Mouse (Mus musculus) cerebral cortex, adult 2 months (tissue): ENCODE data around the gene Rin2.

Experiments used
- WGBS: fragments of 180-500 bp; shearing (Covaris S2); methylation state at CpG from one replicate; pipeline ENCODE4 v1.1.7; 2018; 5-methylcytosine and 5-hydroxymethylcytosine counted together

Rin2 gene

DNA sequence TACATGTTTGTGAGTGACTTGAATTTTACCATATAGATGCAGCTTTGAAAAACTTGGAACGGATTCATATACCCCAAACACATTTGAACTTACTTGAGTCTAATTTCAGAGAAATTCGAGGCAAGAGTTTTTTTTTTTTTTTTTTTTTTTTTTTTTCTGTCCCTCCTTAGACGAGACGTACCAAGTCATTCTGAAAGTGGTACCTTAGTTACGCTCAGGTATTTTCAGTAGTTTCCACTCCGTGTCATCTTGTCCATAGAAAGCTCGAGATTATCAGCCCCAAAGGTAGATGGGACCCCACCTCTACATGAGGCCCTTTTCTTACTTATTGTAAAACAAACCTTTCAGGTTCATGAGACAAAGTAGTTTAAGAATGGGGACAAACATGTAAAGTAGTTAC is 55.9 kb downstream of the Rin2 start:
- 88% methylated on average over 7 of the region's 7 CpGs for WGBS

DNA sequence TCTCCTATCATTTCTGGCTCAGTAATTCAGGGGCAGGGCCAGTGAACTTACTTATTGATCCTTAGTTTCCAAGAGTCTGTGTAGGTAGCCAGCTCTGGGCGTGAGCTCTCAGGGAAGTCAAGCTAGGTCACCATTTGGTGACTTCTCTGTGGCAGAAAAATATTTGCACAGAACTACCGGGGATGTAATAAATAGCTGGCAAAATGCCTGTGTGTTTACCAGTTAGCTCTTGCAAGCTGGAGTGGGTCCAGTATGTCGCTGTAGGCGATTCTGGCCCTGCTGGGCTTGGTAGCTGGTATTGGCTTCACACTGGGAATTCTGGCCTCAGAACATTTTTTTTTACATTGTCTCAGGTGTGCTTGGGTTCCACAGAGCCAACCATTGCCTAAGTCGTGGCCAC is 60.1 kb downstream of the Rin2 start:
- 80% methylated on average over 5 of the region's 5 CpGs for WGBS

DNA sequence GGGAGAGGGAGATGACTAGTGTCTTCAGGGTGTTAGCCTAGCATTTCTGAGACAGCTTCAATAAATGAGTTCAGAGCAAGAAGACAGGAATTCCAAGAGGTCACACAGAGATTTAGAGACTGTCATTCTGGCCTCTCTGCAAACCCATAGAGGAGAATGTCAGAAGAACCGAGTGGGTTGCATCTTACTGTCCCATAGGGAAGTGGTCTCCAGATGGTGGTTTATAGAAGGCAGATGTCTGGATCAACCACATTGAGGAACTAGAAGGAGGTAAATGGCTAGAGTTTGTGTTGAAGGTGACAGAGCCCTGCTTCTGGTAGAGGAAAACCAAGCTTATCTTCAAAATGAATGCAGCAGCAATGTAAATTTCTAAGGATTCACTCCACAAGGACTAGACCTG is 61.5 kb downstream of the Rin2 start:
- 84% methylated on average over 1 of the region's 1 CpGs for WGBS

DNA sequence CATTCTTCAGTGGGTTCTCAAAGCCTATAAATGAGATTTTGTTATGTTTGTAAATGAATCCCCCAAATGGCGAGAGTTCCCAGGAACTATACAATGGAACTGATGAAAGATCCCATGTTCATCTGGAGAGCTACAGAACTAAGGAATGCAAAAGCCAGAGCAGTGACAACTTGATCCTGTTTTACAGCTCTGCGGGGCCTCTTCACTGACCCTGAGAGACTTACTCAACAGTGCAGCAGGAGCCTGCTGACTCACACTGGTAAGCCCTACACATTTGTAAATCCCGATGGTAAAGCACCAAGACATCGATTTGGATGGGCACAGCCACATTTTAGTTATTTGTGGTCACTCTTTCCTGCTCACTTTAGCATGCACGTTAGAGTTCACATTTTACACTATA is 62.2 kb downstream of the Rin2 start:
- 61% methylated on average over 5 of the region's 5 CpGs for WGBS

DNA sequence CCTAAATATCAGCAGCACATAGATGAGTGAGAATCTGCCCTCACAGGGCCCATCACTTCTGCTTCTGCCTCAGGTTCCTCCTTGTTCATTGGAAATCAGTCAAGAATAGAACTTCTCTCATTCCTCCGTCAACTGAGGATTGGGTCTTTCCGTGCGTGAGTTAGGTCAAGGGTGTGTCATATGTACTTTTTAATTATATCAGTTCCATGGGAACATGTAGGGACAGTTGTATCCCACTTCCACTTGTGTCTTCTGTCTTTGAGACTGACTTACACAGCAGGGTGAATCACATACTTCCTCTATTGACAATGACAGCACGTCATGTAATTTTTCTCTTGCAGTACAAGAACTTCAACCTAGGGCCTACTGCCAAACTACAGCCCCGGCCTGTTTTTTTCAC is 65.7 kb downstream of the Rin2 start:
- WGBS = 92% methylated on average over 5 of the region's 5 CpGs

DNA sequence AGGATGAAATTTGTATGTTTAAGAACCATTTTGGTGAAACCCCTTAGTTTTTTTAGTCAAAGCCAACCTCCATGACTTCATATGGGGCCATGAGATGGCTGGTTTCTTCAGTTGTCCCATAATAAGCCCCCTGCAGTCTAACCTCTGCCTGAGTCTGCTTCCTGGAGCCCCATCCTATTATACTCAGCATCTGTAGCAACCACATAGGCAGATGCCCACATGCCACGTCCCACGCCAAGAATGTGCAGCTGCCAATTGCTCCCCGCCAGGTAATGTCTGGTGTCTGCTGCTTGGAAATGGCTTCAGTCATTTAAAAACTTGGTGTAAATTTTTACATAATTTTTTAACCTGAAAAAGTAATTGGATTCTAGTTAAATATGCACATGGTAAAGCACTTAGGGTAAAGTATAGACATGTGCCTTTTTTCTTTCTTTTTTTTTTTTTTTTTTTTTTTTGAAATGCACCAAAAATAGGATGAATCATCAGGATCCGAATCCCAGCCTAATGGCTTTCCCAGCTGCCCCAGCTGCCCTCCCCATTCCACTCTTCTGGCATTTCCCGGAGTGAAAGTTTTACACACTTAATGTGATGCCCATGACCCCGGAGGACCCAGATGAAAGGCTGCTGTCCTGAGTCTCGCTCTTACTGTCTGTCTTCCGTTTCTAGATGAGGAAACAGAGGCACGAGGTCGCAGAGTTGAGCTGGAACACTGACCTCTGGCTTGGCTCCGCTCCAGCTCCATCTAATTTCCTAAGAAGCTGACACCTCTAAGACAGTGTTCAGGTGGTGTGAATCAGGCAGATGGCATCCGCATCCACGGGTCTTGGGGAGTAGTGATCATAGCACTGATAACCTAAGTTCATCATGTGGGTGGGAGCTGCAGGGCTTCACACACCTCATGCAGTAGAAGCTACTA is 68.0 kb downstream of the Rin2 start:
- whole genome bisulfite sequencing = 88% methylated on average over 13 of the region's 13 CpGs

DNA sequence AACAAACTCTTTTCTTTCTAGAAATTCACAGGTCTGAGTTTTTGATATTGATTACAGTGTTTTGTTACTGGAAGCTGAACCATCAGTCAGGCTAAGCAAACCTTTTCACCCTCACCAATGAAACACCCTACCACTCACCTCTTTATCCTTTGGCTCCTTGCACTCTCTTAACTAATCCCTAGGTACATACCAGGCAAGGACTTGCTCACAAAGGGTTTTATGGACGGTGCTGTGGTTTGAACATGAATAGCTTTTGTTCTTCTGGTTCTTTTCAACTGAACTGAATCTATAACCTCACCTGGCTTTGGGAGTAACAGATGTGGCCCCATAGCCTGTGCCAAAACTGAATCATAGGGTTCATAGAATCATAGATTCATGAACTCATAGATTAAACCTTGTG is 71.4 kb downstream of the Rin2 start:
- 76% methylated on average over 1 of the region's 1 CpGs for WGBS

DNA sequence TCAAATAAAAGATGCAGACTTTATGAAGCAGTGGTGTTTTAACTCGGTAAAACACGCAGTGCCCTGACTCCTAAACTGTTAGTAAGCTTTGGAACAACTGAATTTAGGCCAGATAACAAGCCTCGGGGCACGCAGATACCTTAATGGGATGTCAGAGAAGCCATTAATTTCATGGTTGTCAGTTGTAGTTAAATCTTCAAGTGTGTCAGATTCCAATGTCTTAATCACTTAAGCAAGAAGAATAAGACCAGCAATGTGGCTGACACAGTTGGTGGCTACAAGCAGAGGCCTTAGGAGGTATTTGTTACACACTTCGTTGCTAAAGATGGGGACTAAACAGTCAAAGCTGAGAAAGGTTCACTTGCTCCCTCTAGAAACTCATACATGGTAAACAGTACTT is 74.6 kb downstream of the Rin2 start:
- WGBS = 89% methylated on average over 5 of the region's 5 CpGs

DNA sequence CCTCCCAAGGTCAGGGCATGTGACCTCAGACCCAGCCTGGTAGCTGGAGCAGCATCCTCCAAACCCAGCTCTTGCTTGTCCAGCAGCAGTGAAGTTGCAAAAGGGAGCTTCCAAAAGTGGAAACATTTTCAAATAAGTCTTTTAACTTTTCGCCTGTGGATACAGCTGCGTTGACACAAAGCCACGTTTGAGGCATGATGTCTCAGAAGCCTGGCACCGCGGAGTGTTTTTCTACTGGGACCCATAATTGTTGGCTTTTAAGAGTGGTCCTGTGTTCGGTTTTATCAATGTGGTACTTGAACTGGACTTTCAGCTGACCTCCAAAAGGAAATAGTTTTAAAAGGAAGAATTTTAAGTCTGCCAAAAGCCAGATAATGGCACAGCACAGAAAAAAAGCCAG is 77.6 kb downstream of the Rin2 start:
- 70% methylated on average over 6 of the region's 6 CpGs for WGBS

DNA sequence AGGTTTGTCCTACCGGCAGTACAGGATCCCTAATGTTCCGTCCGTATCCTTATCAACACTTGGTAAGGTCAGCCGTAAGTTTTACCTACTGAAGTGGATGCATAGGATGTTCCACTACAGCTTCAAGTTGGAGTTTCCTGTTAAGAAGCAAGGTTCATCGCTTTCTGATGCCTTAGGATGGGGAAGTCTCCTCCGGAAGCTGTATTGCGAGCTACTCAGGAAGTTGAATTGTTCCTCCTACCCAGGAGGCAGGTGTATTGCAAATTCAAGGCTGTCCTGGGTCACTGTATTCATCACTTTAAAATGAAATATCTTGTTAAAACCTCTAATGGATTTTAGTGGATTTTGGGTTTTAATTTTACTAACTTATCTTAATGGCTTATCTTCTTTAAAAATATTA is 79.0 kb downstream of the Rin2 start:
- WGBS = 77% methylated on average over 7 of the region's 7 CpGs

DNA sequence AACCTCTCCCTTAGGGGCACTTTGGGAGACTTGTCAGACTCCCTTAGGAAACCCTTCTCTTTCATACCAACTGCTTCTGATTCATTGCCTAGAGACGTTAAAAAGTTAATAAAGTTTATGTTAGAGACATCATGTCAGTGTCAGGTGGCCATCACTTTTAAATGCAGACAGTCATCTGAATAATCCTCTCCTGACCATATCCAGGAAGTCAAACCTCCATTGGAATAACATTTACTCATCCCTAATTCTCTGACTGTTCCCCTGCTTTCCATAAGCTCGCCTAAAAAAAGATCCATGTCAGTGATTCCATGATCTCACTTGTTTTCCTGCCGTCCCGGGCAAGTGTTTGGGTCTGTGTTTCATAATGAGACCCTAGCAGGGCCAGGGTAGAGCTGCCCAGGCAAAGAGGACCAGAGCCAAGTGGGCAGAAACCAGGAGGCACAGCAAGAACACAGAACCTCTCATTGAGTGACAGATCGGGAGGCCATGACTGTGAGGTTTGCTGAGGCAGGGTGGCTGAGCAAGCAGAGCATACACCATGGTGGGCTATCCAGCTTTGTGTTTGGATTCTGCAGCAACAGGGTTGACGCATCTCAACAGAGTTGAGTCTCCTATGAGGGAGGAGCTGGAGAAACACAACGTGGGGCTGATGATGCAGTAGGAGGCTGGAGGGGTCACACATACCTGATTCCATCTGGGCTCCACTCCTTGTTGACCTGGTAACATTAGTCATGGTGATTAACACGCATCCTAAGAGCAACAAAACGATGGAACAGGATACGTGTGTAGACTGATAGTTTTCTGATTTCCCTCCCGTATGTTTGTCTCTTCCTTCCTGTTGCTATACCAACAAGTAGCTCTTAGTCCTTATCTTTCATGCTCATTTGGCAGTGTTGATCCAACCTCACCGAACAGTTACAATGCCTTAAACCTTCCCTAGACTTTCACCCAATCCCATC is 81.1 kb downstream of the Rin2 start:
- 86% methylated on average over 12 of the region's 12 CpGs for WGBS

DNA sequence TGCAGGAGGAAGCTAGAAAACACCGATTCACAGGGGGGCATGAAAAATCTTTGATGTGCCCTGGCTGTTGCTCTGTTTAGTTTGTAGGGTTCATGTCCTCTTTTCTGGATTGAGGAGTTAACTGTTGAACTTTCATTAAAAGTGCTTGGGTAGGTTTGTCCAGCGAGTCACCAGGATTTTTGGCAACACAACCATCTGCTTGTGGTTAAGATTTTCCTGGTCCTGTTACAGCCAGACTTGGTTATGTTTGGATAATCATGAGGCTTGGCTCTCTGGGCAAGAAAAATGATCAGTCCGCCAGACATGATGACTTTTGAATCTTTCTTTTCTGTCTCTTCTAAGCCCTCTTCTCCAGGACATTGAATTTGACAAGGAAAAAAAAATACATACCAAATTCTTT is 85.1 kb downstream of the Rin2 start:
- 75% methylated on average over 3 of the region's 3 CpGs for WGBS

DNA sequence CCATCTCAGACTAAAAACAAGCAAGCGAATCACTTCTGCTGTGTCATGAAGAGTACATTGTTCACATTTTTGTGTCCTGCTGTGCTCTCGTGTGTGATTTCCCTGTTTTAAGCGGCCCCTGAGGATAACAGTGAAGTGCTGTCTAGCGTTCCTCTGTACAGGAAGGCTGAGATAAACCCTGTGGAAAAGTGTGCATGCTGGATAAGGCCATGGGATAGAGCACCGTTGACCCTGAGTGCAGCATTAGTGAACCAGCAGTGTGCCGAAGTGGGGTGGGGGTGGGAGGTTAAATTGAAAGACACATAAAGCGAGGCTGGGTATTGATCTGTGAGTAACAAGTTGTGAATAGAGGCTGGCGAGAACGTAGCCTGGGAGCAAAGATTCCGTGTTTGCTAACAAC is 94.9 kb downstream of the Rin2 start:
- WGBS = 51% methylated on average over 10 of the region's 10 CpGs

DNA sequence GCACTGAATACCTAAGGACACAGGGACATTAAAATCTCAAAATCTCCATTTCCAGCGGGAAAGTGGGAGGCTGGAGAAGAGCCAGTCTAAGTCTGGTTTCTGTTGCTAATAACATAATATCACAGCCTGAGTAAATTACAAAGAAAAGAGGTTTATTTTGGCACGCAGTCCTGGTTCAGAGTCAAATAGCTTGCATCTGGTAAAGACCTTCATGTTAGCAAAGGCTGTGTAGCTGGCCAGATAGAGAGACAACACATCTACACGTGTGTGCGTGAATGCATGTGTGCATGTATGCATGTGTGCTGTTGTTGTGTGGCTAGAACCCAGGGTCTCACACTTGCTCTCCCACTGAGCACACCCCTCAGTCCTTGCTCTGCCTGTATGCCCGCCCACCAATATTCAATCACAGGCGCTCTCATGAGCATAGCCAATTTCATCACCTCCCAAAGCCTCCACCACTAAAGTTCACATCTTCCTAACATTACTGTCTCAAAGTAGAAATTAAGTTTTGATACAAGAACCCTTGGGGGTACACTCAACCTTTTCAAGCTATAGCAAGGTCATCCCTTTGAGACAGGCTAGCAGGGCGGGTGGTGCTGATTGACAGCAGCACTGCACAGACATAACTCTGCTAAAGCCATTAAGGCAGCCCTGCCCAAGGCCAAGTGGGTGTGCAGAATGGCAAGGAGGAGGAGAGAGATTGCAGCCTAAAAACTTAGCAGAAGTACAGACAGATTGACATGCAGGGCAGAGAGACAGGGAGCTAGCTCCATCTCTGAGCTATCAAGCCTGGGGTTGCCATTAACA is 95.9 kb downstream of the Rin2 start:
- WGBS = 75% methylated on average over 7 of the region's 7 CpGs

DNA sequence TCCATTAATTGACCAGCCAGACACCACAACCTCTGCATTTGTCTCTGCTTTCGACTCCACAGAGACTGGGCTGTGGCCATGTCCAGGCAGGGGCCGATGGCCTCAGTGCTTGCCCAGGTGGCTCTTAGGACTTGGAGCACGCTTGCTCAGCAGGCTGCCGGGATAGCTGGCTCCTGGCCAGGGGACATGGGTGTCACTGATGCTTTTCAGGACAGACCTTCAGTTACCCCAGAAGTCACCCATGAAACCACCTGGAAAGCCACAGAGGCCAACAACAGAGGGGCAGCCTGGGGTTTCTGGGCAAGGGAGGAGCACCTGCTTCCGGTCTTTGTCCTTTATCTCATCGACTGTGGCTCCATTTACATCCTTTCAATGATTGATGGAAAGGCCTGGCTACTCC is 108.2 kb downstream of the Rin2 start:
- WGBS = 72% methylated on average over 6 of the region's 6 CpGs

DNA sequence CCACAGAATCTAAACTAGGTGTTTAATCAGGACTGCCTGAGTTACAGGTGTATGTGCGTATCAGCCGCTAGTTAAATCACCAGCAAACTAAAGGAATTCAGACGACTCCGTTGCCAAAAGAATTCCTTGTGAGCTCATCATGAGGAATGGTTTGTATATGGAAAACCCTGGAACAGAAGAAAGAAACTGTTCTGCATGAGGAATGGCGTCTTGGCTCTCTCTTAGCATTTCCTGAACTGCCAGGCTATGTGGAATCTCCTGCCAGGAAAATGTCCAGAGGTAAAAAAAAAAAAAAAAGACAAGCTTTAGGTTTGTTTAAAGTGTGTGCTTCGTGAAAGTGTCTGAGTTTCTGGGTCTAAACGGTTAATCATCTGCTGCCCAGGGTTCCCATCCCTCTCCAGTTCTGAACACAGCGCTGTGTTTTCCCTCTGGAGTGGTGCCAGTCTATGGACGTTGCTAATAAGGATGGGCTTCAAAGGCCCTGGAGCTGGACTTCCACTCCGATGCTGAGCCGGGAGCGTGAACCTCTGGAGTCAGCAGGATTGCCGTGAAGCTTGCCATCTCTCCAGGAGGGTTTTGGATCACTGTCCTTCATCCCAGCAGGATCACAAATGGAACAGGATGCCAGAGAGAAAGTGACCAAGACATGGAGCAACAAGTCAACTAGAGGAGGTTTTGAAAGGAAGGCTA is 109.4 kb downstream of the Rin2 start:
- 53% methylated on average over 13 of the region's 13 CpGs for WGBS

DNA sequence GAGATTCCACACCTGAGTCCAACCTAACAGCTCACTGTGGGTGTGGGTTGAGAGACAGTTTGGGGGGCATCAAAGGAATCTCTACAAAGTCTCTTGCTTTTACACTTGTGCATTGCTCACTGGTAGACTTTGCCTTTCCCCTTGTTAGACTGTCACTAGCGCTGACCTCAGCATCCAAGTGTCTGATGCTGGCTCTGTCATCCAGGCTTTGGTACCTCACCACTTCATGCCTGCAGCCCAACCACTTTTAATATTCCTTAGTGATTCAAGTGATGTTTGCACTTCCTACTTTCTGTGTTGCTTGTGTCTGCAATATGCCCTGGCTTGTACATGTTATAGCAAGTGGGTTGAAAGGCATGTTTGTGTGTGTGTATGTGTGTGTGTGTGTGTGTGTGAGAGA is 109.9 kb downstream of the Rin2 start:
- WGBS = 74% methylated on average over 1 of the region's 1 CpGs

DNA sequence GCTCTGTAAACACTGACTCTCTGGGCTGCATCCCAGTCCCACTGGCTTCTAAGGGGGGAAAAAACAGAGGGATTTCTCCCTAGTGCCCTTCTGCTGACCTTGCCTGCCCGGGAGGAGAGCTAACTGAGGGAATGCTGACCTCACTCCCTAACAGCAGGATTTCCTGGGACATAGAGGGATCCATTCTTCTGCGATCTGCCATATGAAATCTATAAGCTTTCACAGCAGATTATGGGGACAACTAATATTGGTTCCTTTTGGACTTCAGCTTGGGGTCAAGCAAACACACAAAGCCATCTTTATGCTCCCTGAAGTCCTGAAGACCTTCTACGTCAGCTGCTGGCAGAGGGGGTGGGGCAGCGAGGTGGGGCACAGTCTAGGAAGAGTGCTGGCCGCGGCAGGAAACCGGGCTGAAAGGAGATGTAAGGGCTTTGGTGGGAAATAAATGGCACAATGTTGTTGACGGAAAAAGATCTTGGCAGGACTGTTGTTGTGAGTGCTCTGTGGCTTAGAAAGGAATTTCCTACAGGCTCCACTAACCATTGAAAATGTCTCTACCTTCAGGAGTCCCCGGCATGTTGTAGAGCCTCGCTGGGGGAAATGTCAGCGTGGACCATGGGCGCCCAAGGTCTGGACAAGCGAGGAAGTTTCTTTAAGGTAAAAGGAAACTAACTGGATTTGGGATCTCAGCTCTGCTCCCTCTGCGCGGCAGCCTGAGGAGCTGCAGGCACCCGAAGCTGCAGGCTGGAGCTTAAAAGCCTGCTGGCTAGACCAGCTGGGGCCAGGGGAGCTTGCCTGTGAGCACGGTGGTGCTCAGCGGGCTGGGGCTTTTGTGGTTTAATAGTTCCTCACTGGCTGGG is 111.0 kb downstream of the Rin2 start:
- 9% methylated on average over 18 of the region's 18 CpGs for WGBS

DNA sequence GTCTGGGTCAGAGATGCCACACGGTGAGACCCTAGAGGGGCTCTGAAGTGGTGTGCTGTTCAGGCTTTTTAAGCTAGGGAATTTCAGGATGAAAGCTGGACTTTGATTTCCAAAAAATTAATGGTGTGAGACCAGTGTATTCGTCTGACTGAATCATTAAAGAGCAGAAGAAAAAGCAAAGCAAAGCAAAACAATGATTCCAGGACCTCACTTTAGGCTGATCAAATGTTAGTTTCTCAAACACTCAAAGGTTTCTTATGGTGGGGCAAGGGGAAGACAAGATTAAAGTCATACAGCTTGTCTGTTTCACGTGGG is 111.6 kb downstream of the Rin2 start:
- whole genome bisulfite sequencing = 31% methylated on average over 3 of the region's 3 CpGs

DNA sequence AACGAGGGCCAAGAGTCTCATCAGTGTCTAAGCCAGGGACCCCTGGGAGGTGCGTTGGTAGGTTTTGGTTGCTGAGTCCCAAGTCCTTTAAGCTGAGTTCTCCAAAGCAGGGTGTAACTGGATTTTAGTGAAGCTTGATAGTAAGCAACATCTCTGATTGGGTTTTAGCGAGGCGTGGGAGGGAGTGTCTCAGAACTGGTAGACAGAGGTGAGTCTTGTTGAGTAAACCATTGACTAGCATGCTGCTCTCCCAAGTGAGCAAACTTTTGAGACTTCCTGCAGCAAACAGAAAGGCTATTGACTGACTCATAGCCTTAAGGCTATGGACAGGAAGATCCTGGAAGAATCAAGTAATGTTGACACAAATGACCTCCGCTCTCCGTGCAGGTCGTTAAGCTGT is 112.5 kb downstream of the Rin2 start:
- WGBS = 70% methylated on average over 7 of the region's 7 CpGs
